Mouse (Mus musculus): ENCODE measurements around the gene Ccdc106.

DNA sequence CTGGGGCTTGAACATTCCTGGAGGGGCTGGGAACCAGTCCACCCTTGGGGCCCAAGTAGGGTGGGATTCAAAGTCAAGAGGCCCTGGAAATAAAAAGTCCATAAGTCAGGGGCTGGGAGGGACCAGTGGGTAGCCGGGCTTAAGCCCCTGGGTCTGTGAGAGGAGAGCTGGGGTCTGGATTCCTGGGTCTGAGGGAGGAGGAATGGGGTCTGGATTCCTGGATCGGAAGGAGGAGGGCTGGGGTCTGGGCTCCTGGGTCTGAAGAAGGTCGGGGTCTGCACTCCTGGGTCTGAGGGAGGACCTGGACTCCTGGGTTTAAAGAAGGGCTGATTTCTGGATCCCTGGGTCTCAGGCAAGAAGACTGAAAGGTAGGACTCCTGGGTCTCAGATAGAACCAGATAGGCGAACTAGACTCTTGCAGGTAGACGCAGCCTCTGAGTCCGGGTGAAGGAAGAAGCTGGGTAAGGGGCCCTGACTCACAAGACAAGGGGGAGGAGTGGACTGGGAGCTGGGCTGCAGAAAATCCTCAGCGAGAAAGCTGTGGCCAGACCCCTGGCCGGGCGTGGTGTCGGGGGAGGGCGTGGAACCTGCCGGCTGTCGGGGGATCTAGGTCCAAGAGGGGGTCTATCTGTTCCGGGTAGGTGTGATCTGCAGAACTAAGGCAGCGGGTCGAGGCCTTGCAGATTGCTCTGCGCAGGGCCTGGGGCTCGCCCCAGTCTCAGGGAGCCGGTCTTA lies 24.9 kb upstream of the Ccdc106 start:
- no peak for TF ChIP-seq CTCF (IDR thresholded peaks at IDR 0.05; ENCODE audit: low read depth)
- no peak for TF ChIP-seq EP300 (optimal IDR thresholded peaks at IDR 0.05)
